ENCODE assay signal across 17 mouse cellular contexts in genomic region chr13:46907115-46907514, GRCm38 (mm10). TPM values are rescaled to one million over a fixed set of nuclear protein-coding genes. Genes with fewer than 3 reads are reported as not detected.
A peak's percentile ranks its signal among the peaks of the same experiment; 100 is the strongest.
DNase-seq lines count a peak whose midpoint lies in the region; ATAC-seq and TF ChIP-seq lines count a peak whose summit lies in the region.
"Had no signal": no experiment of that assay in that cellular context is flagged by ENCODE, and none has a peak within 500 bp of the region (broad histone marks: within the 10 kb centered on the region; RNA-seq: fewer than 3 reads in every experiment).

No protein-coding gene starts in this region.

- peaks cover 17% of the 10 kb centered on the region for H3K36me3 ChIP-seq in forebrain, embryonic 10.5 days (replicated peaks)
- H3K36me3 ChIP-seq in forebrain, embryonic 12.5 days (replicated peaks) = no peaks in the 10 kb centered on the region
- peaks cover 13% of the 10 kb centered on the region; the same call in 1 of the 2 replicates for H3K36me3 ChIP-seq in heart, embryonic 10.5 days
- no peaks in the 10 kb centered on the region for H3K36me3 ChIP-seq in liver, postnatal 0 days (replicated peaks; ENCODE audit: insufficient read depth, low read length)
- H3K36me3 ChIP-seq: liver, embryonic 15.5 days had no signal

- TF ChIP-seq CTCF in left cerebral cortex, adult 2 months (IDR thresholded peaks at IDR 0.05) = no peak
- TF ChIP-seq CTCF in brain, embryonic 14.5 days (IDR thresholded peaks at IDR 0.05; ENCODE audit: borderline replicate concordance, extremely low read depth, insufficient read depth, insufficient read length) = no peak
- no peak for TF ChIP-seq CTCF in liver, postnatal 0 days (IDR thresholded peaks at IDR 0.05; ENCODE audit: low read depth)

- TF ChIP-seq POLR2A in brain, embryonic 14.5 days (IDR thresholded peaks at IDR 0.05; ENCODE audit: borderline replicate concordance, extremely low read depth, insufficient read depth, insufficient read length, poor library complexity, severe bottlenecking) = no peak

- H3K4me1 ChIP-seq in forebrain, embryonic 10.5 days = peaks cover 39% of the 10 kb centered on the region
- peaks cover 24% of the 10 kb centered on the region for H3K4me1 ChIP-seq in forebrain, embryonic 12.5 days
- H3K4me1 ChIP-seq in heart, embryonic 10.5 days = peaks cover 66% of the 10 kb centered on the region
- H3K4me1 ChIP-seq in liver, postnatal 0 days (ENCODE audit: insufficient read depth) = no peaks in the 10 kb centered on the region; the same call in 1 of the 2 replicates

- no peak for DNase-seq in forebrain, embryonic 10.5 days (ENCODE audit: extremely low spot score, low spot score)
- no peak for DNase-seq in heart, embryonic 10.5 days (ENCODE audit: low spot score)
- no peak for DNase-seq in heart, adult 8-10 months (ENCODE audit: low spot score)
- DNase-seq in left cerebral cortex, postnatal 14 days (ENCODE audit: low spot score in 2 of 2) = peak; percentile 32 to 52
- DNase-seq in left cerebral cortex, adult 2 months (ENCODE audit: extremely low spot score in 1 of 2, low spot score in 2 of 2) = no peak
- peak; percentile 18 for DNase-seq in brain, embryonic 14.5 days (ENCODE audit: low read depth)
- DNase-seq in liver, postnatal 0 days = no peak
- DNase-seq: cerebellum, postnatal 25 days; embryo, embryonic 11 days; kidney, adult 8-10 months; kidney, postnatal 36 days; layer of hippocampus, adult 9-11 months; right cerebral cortex, postnatal 4 days had no signal

- ATAC-seq in forebrain, embryonic 12.5 days (ENCODE audit: low FRiP score) = no peak
- ATAC-seq in liver, postnatal 0 days = no peak

- no peak overlapping the region for H3K9ac ChIP-seq in forebrain, embryonic 12.5 days
- H3K9ac ChIP-seq in liver, postnatal 0 days (replicated peaks) = no peak overlapping the region
- H3K9ac ChIP-seq: hindbrain, embryonic 14.5 days; limb, embryonic 15.5 days; liver, embryonic 15.5 days had no signal

- intact Hi-C loops in left cerebral cortex, postnatal 14 days (cut with DNase I) = no loop called here
- intact Hi-C loops in left cerebral cortex, adult 2 months (cut with DNase I) = no loop called here

- H3K9me3 ChIP-seq in forebrain, embryonic 10.5 days = peaks cover 9% of the 10 kb centered on the region; the same call in 1 of the 2 replicates
- no peaks in the 10 kb centered on the region for H3K9me3 ChIP-seq in forebrain, embryonic 12.5 days
- no peaks in the 10 kb centered on the region for H3K9me3 ChIP-seq in heart, embryonic 10.5 days
- 0 out of 2 replicates have a peak, but pooled peaks cover 2% of the 10 kb centered on the region for H3K9me3 ChIP-seq in liver, postnatal 0 days (ENCODE audit: low read length)
- H3K9me3 ChIP-seq: limb, embryonic 15.5 days; liver, embryonic 15.5 days had no signal

- H3K27ac ChIP-seq in forebrain, embryonic 10.5 days = 0 out of 2 replicates have a peak overlapping the region, but pooled peaks have one; percentile 6
- H3K27ac ChIP-seq in forebrain, embryonic 12.5 days = no peak overlapping the region
- peak overlapping the region; percentile 86 for H3K27ac ChIP-seq in heart, embryonic 10.5 days
- no peak overlapping the region for H3K27ac ChIP-seq in left cerebral cortex, adult 2 months
- H3K27ac ChIP-seq in liver, postnatal 0 days (ENCODE audit: low read depth) = no peak overlapping the region
- H3K27ac ChIP-seq: hindbrain, embryonic 14.5 days; limb, embryonic 15.5 days; liver, embryonic 15.5 days had no signal

- no peak for TF ChIP-seq EP300 in liver, postnatal 0 days (IDR thresholded peaks at IDR 0.05; ENCODE audit: low read depth)

- no peak overlapping the region for H3K4me2 ChIP-seq in forebrain, embryonic 12.5 days
- no peak overlapping the region for H3K4me2 ChIP-seq in liver, postnatal 0 days (ENCODE audit: low read depth, low read length)
- H3K4me2 ChIP-seq: limb, embryonic 15.5 days; liver, embryonic 15.5 days had no signal

- H3K4me3 ChIP-seq in forebrain, embryonic 10.5 days = no peak overlapping the region
- no peak overlapping the region for H3K4me3 ChIP-seq in forebrain, embryonic 12.5 days (replicated peaks)
- no peak overlapping the region for H3K4me3 ChIP-seq in heart, embryonic 10.5 days
- H3K4me3 ChIP-seq in left cerebral cortex, adult 2 months = no peak overlapping the region
- H3K4me3 ChIP-seq in liver, postnatal 0 days (ENCODE audit: low read depth, low read length) = no peak overlapping the region
- H3K4me3 ChIP-seq: limb, embryonic 15.5 days; liver, embryonic 15.5 days had no signal

- no peaks in the 10 kb centered on the region for H3K27me3 ChIP-seq in forebrain, embryonic 10.5 days (ENCODE audit: poor library complexity, severe bottlenecking)
- no peaks in the 10 kb centered on the region for H3K27me3 ChIP-seq in forebrain, embryonic 12.5 days
- H3K27me3 ChIP-seq in heart, embryonic 10.5 days (ENCODE audit: insufficient read depth, poor library complexity, severe bottlenecking) = no peaks in the 10 kb centered on the region
- no peaks in the 10 kb centered on the region for H3K27me3 ChIP-seq in liver, postnatal 0 days (ENCODE audit: insufficient read depth, low read length)
- H3K27me3 ChIP-seq: limb, embryonic 15.5 days; liver, embryonic 15.5 days had no signal

- 95% methylated on average over 4 of the region's 4 CpGs for WGBS in forebrain, embryonic 10.5 days
- WGBS in forebrain, embryonic 12.5 days = 95% methylated on average over 4 of the region's 4 CpGs
- 86% methylated on average over 4 of the region's 4 CpGs for WGBS in heart, embryonic 10.5 days
- 81% methylated on average over 4 of the region's 4 CpGs for WGBS in liver, postnatal 0 days (ENCODE audit: insufficient replicate concordance)

RNA-seq across cellular contexts. Expression of gene Kif13a, which starts 22.6 kb away (rescaled TPM):
- polyA plus RNA-seq in forebrain, embryonic 10.5 days (2016; fragmentation: Nextera tagmentation; extraction: Ambion mirVana) = 8.0 and 10.6 TPM in 2 replicates
- polyA plus RNA-seq in forebrain, embryonic 12.5 days (2016; fragmentation: Nextera tagmentation; extraction: Ambion mirVana) = 13.0 and 18.5 TPM in 2 replicates
- polyA plus RNA-seq in heart, embryonic 10.5 days (2016; fragmentation: Nextera tagmentation; extraction: Ambion mirVana) = 29.1 and 46.4 TPM in 2 replicates
- 100 to 1,000 TPM; 113 to 126 (median 121) TPM for total RNA-seq in heart, adult 8-10 months (2022)
- 10 to 100 TPM; 24.6 to 28.2 TPM for total RNA-seq in left cerebral cortex, postnatal 14 days (2021)
- 10 to 100 TPM; 19.1 to 22.7 TPM for total RNA-seq in left cerebral cortex, adult 2 months (2021)
- 15.1 and 24.8 TPM in 2 replicates for polyA plus RNA-seq in brain, embryonic 14.5 days (2012; rRNA removed)
- polyA plus RNA-seq in liver, postnatal 0 days (2015; fragmentation: Nextera tagmentation; extraction: Ambion mirVana) = 4.9 and 5.4 TPM in 2 replicates

Comparison
In these comparisons a context has a peak if more than half of its experiments do, and no peak if none do; other contexts are left out.
1. DNase-seq: peak in left cerebral cortex, postnatal 14 days (2 of 2) and brain, embryonic 14.5 days (single experiment); none in forebrain, embryonic 10.5 days (single experiment), heart, embryonic 10.5 days (single experiment), heart, adult 8-10 months (single experiment), left cerebral cortex, adult 2 months (0 of 2) and liver, postnatal 0 days (single experiment).
2. H3K27ac ChIP-seq: peak in forebrain, embryonic 10.5 days (single experiment) and heart, embryonic 10.5 days (single experiment); none in forebrain, embryonic 12.5 days (single experiment), left cerebral cortex, adult 2 months (single experiment) and liver, postnatal 0 days (single experiment).